Mouse (Mus musculus) lung, embryonic 16.5 days (tissue): ENCODE measurements around the gene Iffo1. TPM values are rescaled to one million over a fixed set of nuclear protein-coding genes. Genes with fewer than 3 reads are reported as not detected.

Source experiments
- ATAC-seq: fragments of 200-750 bp; cut with Nextera tagmentation; 2 replicates; pipeline ENCODE4 v1.8.0; 2017; ENCODE audit warnings: low read depth, mild to moderate bottlenecking, moderate library complexity
- H3K27ac ChIP-seq: fragments of 300-500 bp; sonication (generic); 2 replicates; pipeline ENCODE4 v1.5.1; 2014; ENCODE audit warnings: mild to moderate bottlenecking, control low read depth, low read length
- H3K27me3 ChIP-seq: fragments of 300-500 bp; sonication (generic); 2 replicates; pipeline ENCODE4 v1.6.1; 2014; ENCODE audit warnings: low read depth, low read length, mixed read lengths; ENCODE audit not compliant: control insufficient read depth, insufficient read depth
- H3K36me3 ChIP-seq: fragments of 300-500 bp; sonication (generic); 2 replicates; pipeline ENCODE4 v1.6.1; 2014; ENCODE audit warnings: low read length; ENCODE audit not compliant: control insufficient read depth, insufficient read depth
- H3K4me1 ChIP-seq: fragments of 300-500 bp; sonication (generic); replicated peaks from 2 replicates; pipeline ENCODE4 v1.6.1; 2014; ENCODE audit warnings: low read length, mixed read lengths; ENCODE audit not compliant: control insufficient read depth, insufficient read depth
- H3K4me2 ChIP-seq: fragments of 300-500 bp; sonication (generic); 2 replicates; pipeline ENCODE4 v1.6.1; 2014; ENCODE audit warnings: low read depth, low read length, control low read depth
- H3K4me3 ChIP-seq: fragments of 300-500 bp; sonication (generic); 2 replicates; pipeline ENCODE4 v1.5.1; 2014; ENCODE audit warnings: mild to moderate bottlenecking, low read length, control low read depth
- H3K9ac ChIP-seq: fragments of 300-500 bp; sonication (generic); 2 replicates; pipeline ENCODE4 v1.6.1; 2014; ENCODE audit warnings: low read length, control low read depth
- H3K9me3 ChIP-seq: fragments of 300-500 bp; sonication (generic); 2 replicates; pipeline ENCODE4 v1.6.1; 2016; ENCODE audit warnings: low read length; ENCODE audit not compliant: control insufficient read depth
- WGBS: fragments of 180-500 bp; shearing (Covaris S2); extraction: QIAGEN DNeasy Blood & Tissue Kit; methylation state at CpG from one replicate; pipeline ENCODE4 v1.1.7; 2014; 5-methylcytosine and 5-hydroxymethylcytosine counted together
- polyA plus RNA-seq: library from polyadenylated mRNA; unstranded; fragments of >200 nt; fragmentation: Nextera tagmentation; extraction: Ambion mirVana; gene quantifications from 2 replicates; pipeline ENCODE4 v1.2.1, GENCODE M21; 2015

The Iffo1 gene
- polyA plus RNA-seq: 5.5 and 7.2 TPM in 2 replicates

DNA sequence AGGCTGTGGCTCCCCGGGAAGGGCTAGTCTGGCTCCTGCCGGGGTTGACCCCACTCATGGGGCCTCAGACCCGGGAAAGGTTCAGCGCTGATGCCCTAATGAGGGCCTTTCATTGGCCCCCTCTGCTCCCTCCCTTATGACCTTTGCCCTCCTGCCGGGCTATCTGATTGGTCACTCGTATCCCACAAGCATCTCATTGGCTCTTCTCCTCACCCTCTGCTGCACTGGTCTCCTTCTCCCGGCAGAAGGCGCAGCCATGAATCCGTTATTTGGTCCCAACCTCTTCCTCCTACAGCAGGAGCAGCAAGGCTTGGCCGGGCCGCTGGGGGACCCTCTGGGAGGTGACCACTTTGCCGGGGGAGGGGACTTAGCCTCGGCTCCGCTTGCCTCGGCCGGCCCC, at the start of gene Iffo1:
Gene Iffo1, plus strand, starts transcription at position 241 of the 400 bp plus-strand sequence.
- Histone ChIP-seq H3K4me2 (peak within 1 kb of the TSS; percentile 84), H3K36me3 (peaks cover 24% of the 10 kb centered on the region), H3K27ac (peak within 1 kb of the TSS; percentile 78), H3K27me3 (no peaks in the 10 kb centered on the region), H3K9ac (peak within 1 kb of the TSS; percentile 79), H3K9me3 (no peaks in the 10 kb centered on the region), H3K4me3 (peak within 1 kb of the TSS; percentile 69), H3K4me1 (peaks cover 31% of the 10 kb centered on the region)
- 2% methylated on average over 16 of the region's 16 CpGs for WGBS
- peak; percentile 93 for ATAC-seq

- H3K4me2 ChIP-seq: peak within 1 kb of the TSS; percentile 95
These were observed 49.4 kb upstream of the Iffo1 start, which contains the start of gene Chd4 for GRCm38 (mm10) chr6:125095391-125096278. Gene Chd4, plus strand, starts transcription at chr6:125095981.

DNA sequence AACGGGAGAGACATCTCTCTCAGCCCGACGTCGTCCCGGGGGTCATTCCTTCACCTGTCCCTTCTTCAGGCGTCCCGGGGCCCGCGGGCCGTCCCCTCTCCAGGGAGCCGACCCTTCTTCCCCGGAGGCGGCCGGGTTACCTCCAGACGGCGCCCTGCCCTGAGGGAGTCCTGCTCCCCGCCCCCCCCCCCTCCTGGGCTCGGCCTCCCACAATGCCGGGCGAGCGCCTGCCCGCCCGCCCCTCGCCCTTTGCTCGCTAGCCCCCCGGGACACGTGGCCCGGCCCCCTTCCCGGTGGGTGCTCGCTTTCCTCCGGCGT, 48.8 kb upstream of the Iffo1 start:
- H3K9ac ChIP-seq: peak overlapping the region; percentile 92
- H3K4me2 ChIP-seq: peak overlapping the region; percentile 95
- H3K4me1 ChIP-seq: peaks cover 30% of the 10 kb centered on the region
- 0% methylated on average over 15 of the region's 32 CpGs for WGBS
- H3K27me3 ChIP-seq: no peaks in the 10 kb centered on the region
- peak overlapping the region; percentile 90 for H3K4me3 ChIP-seq
- peak; percentile 20 for ATAC-seq
- H3K36me3 ChIP-seq: peaks cover 14% of the 10 kb centered on the region
- H3K9me3 ChIP-seq: no peaks in the 10 kb centered on the region
- H3K27ac ChIP-seq: peak overlapping the region; percentile 95

More at GRCm38 (mm10) chr6:125095391-125096278, 49.4 kb upstream of the Iffo1 start, which contains the start of gene Chd4:
- peak within 1 kb of the TSS; percentile 95 for H3K27ac ChIP-seq
- H3K27me3 ChIP-seq: no peaks in the 10 kb centered on the region
- H3K36me3 ChIP-seq: peaks cover 10% of the 10 kb centered on the region
- peak; percentile 81 for ATAC-seq
- peaks cover 32% of the 10 kb centered on the region for H3K4me1 ChIP-seq
- 2% methylated on average over 41 of the region's 45 CpGs for WGBS
- H3K4me3 ChIP-seq: peak within 1 kb of the TSS; percentile 90
- H3K9me3 ChIP-seq: no peaks in the 10 kb centered on the region
- H3K9ac ChIP-seq: peak within 1 kb of the TSS; percentile 92

DNA sequence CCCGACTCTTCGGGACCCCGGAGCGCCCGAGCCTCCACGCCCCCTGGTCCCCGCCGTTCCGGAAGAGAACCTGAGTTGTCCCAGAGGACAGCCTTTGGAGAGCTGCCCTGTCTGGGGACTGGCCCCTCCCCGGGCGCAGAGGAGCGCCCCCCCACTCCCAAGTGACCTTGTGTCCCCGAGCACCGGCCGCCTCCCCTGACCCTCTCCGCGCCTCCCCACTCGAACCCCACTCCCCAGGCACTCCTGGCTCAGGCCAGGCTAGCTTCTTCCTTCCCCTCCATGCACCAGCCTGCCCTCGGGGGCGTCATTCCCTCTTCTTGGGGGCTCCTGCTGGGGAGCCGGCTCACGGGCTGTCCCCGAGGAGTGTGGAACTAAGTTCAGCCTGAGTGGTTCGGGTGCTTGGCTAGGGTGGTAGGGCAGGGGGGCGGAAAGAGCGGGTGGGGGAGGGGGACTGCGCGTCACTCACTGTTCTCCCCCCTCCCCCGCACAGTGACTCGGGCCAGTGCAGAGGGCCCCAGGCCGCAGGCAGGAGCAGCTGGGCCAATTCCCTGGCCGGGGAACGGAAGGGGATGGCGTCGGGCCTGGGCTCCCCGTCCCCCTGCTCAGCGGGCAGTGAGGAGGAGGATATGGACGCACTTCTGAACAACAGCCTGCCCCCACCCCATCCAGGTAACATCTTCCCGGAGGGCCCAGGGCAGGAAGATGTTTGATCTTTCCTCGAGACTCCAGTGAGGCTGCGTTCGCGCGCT, 48.3 kb upstream of the Iffo1 start:
- H3K9me3 ChIP-seq: no peaks in the 10 kb centered on the region
- H3K9ac ChIP-seq: peak overlapping the region; percentile 92
- ATAC-seq: peak; percentile 55
- H3K36me3 ChIP-seq: peaks cover 19% of the 10 kb centered on the region
- H3K4me3 ChIP-seq: peak overlapping the region; percentile 90
- no peaks in the 10 kb centered on the region for H3K27me3 ChIP-seq
- peak overlapping the region; percentile 95 for H3K4me2 ChIP-seq
- 0% methylated on average over 36 of the region's 44 CpGs for WGBS
- peak overlapping the region; percentile 95 for H3K27ac ChIP-seq
- peaks cover 30% of the 10 kb centered on the region for H3K4me1 ChIP-seq

DNA sequence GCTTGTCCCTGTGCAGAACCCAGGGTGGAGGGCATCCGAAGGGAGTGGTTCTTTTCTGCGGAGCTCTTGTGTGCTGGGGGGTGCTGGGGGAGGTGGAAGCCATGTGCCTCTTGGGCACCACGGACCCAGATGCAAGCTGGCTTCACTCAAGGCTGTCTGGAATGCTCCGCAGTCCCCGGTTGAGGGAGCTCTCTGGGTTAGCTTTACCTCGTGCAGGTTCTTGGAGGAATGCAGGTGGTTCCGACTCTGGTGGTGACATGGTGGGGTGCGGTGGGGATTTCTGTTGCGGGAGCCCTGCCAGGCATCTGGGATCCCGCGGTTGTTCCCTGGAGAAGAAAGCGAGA, 47.7 kb upstream of the Iffo1 start:
- Histone ChIP-seq H3K36me3 (peaks cover 24% of the 10 kb centered on the region), H3K27me3 (no peaks in the 10 kb centered on the region), H3K9ac (peak overlapping the region; percentile 92), H3K4me3 (peak overlapping the region; percentile 90), H3K27ac (peak overlapping the region; percentile 95), H3K4me2 (peak overlapping the region; percentile 95), H3K4me1 (peaks cover 30% of the 10 kb centered on the region), H3K9me3 (no peaks in the 10 kb centered on the region)
- peak; percentile 4 for ATAC-seq
- WGBS: under 1% methylated on average over 12 of the region's 12 CpGs

- H3K9ac ChIP-seq: peak overlapping the region; percentile 92
- WGBS: 31% methylated on average over 8 of the region's 8 CpGs
- no peaks in the 10 kb centered on the region for H3K9me3 ChIP-seq
- no peak for ATAC-seq
- no peak overlapping the region for H3K27ac ChIP-seq
- H3K4me2 ChIP-seq: peak overlapping the region; percentile 95
- peak overlapping the region; percentile 90 for H3K4me3 ChIP-seq
- H3K4me1 ChIP-seq: peaks cover 30% of the 10 kb centered on the region
- peaks cover 31% of the 10 kb centered on the region for H3K36me3 ChIP-seq
- H3K27me3 ChIP-seq: no peaks in the 10 kb centered on the region
These were observed 47.1 kb upstream of the Iffo1 start for GRCm38 (mm10) chr6:125097951-125098350.

DNA sequence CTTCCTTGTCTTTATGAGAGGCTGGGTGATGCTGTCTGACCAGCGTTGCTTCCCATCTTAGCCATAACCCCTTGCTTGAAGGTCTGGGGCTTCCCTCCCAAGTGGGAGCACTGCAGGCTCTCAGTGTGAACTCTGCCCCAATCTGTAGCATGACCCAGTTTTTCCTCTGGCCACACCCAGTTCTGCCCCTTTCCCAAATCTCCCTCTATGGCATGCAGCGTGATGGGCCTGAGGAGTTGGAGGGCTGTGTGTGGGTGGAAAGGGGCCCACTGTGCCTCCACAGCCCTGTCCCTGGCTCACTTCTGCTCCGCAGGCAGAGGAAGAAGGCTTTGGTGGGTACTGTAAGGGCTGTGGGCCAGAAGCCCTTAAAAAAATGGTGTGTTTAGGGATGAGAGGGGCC, 46.5 kb upstream of the Iffo1 start:
- Histone ChIP-seq H3K27ac (no peak overlapping the region), H3K4me3 (peak overlapping the region; percentile 90), H3K9ac (peak overlapping the region; percentile 92), H3K27me3 (no peaks in the 10 kb centered on the region), H3K4me1 (peaks cover 30% of the 10 kb centered on the region), H3K4me2 (peak overlapping the region; percentile 95), H3K36me3 (peaks cover 33% of the 10 kb centered on the region), H3K9me3 (no peaks in the 10 kb centered on the region)
- ATAC-seq: no peak
- WGBS: 42% methylated on average over 3 of the region's 3 CpGs

GRCm38 (mm10) chr6:125099421-125099971, 45.5 kb upstream of the Iffo1 start:
- no peak for ATAC-seq
- Histone ChIP-seq H3K27me3 (no peaks in the 10 kb centered on the region), H3K27ac (no peak overlapping the region), H3K4me2 (peak overlapping the region; percentile 95), H3K9me3 (no peaks in the 10 kb centered on the region), H3K36me3 (peaks cover 40% of the 10 kb centered on the region), H3K4me3 (peak overlapping the region; percentile 90), H3K9ac (peak overlapping the region; percentile 5; the same call in 1 of the 2 replicates), H3K4me1 (peaks cover 30% of the 10 kb centered on the region)
- 32% methylated on average over 5 of the region's 5 CpGs for WGBS

DNA sequence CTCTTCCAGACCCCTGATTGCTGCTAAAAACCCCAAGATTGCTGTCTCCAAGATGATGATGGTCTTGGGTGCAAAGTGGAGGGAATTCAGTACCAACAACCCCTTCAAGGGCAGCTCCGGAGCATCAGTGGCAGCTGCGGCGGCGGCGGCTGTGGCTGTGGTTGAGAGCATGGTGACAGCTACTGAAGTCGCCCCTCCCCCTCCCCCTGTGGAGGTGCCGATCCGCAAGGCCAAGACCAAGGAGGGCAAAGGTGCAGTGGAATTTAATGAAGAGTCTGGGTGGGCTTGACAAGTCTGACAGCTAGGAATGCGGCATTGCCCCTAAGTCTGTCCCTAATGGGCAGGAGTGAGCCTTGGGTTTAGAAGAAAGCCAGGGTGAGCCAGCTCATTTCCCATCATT, 43.6 kb upstream of the Iffo1 start:
- Histone ChIP-seq H3K36me3 (peaks cover 57% of the 10 kb centered on the region), H3K27me3 (no peaks in the 10 kb centered on the region), H3K4me2 (no peak overlapping the region), H3K4me1 (peaks cover 30% of the 10 kb centered on the region), H3K4me3 (no peak overlapping the region), H3K9me3 (no peaks in the 10 kb centered on the region), H3K9ac (no peak overlapping the region), H3K27ac (no peak overlapping the region)
- WGBS: 60% methylated on average over 9 of the region's 9 CpGs
- no peak for ATAC-seq
